Mouse (Mus musculus) heart, postnatal 10 days (tissue): ENCODE results near the gene Kcnk12. TPM values are rescaled to one million over a fixed set of nuclear protein-coding genes. Genes with fewer than 3 reads are reported as not detected.

Experiments used
- DNase-seq, 2 experiments: peaks; one replicate each; pipeline ENCODE4 v3.0.0; 2021
- intact Hi-C: fragments of 180-260 bp; cut with DNase I; formaldehyde crosslinking; loops from one replicate; pipeline ENCODE4 v1.15.1; 2025
- total RNA-seq, 2 experiments: library from RNA; stranded (reverse); gene quantifications; 2 replicates each; pipeline ENCODE4 v1.2.3; 2021

The Kcnk12 gene
- total RNA-seq: under 1 TPM in 1 of 2 experiments, not detected in 1; 0.12 TPM

- peak; percentile 9 to 20 for DNase-seq
- intact Hi-C loops: no loop called here
Measured at GRCm38 (mm10) chr17:87797688-87798291, at the start of gene Kcnk12. TSS of gene Kcnk12 (minus strand) at chr17:87797994.

DNA sequence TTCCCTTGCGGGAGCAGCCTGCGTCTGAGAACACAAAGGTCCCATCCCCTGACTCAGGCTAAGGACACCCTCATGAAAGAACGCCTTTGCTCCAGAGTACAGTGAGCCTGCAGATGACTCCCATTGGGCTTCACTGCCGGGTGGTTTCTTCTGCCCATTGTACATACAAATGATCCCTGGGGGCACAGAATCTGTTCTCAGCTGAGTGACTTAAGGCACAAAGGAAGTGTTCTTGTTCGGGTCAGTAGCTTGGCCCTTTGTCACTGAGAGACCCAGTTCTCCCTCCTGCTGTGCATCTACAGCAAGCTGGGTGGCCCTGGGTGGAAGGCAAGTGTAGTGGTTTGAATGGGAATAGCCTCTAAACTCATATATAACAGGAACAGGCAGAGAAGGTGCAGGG is 44.4 kb upstream of the Kcnk12 start:
- intact Hi-C loops: no loop called here
- DNase-seq: no peak

DNA sequence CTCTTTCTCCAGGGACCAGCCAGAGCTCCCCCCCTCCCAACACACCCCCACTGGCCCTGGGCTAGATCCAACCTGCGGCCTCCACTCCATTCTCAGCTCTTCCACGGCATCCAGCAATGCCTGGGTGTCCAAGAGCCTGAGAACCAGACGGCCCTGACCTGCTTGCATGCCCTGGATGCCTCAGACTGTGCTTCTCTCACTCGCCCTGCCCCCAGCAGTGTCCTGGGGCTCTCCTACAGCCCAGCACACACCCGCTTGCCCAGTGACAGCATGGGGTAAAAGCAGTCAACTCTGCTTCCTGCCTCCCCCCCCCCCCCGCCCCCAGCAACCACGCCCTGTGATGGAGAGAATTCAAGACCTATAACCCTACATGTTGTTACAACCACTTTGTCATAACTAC is 42.3 kb upstream of the Kcnk12 start:
- intact Hi-C loops: no loop called here

GRCm38 (mm10) chr17:87834850-87835249 is 37.1 kb upstream of the Kcnk12 start:
- intact Hi-C loops: no loop called here
- DNase-seq: no peak

More for the DNA sequence above, 42.3 kb upstream of the Kcnk12 start:
- DNase-seq: no peak

DNA sequence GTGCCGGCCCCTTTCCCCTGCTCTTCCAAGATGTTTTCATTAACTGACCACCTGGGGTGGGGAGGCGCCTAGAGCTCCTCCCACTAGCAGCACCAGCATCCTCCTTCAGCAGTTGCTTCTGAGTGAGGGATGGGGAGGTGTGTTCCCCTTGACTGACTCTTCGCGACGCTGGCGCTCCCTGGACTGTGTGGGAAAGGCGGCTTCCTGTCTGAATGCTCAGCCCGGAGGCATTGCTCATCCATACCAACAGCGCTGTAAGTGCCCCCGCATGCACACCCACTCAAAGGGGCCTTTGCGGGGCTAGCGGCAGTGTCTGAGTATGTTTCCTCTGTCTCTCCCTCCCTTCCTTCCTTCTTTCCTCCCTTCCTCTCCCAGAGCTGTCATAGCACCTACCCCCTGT is 29.1 kb upstream of the Kcnk12 start:
- intact Hi-C loops: no loop called here
- no peak for DNase-seq

DNA sequence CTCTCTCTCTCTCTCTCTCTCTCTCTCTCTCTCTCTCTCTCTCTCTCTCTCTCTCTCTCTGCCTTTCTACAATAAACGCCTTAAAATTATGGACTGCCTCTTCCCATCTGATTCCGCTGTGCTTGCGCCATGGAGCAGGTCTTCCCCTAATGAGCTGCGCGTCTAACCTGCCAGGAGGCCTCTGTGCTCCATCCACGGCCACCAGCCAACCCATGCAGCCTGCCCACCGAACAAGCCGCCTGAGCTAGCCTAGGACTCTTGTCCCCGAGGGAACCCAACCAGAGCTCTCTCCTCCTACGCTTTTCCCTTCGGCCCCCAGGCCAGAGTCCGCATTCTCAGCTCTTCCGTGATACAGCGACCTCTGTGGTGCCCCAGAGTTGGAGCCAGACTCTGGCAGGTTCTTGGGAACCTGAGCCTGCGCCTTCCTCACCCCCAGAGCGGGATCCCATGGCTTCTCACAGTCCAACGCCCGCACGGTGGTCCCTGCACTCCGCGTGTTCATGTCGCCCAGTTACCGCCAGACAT is 28.3 kb upstream of the Kcnk12 start:
- intact Hi-C loops: no loop called here
- DNase-seq: no peak

DNA sequence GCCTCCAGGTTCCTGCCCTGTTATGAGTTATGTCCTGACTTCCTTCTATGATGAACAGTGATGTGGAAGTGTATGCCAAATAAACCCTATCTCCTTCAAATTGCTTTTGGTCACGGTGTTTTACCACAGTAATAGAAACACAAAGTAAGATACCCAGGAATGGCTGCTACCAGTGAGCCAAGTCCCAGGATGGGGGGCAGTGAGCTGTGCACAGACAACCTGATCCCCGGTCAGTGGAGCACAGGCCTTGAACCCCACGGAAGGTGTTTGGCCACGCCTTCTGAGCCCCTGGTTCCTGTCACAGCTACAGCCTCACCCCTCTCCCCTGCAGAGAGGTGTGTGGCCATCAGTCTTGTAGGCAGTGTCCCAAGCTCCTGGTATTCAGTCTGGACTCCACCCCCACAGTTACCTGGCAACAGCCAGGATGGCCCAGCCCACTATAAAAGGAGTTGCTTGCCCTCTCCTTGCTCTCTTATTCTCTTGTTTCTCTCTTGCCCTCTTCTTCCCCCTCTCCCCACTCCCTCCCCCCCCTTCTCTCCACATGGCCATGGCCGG is 27.7 kb upstream of the Kcnk12 start:
- intact Hi-C loops: no loop called here
- no peak for DNase-seq

- no peak for DNase-seq
- intact Hi-C loops: no loop called here
Measured at GRCm38 (mm10) chr17:87823031-87823430, 25.2 kb upstream of the Kcnk12 start.

- DNase-seq: no peak
- intact Hi-C loops: no loop called here
Measured at GRCm38 (mm10) chr17:87809556-87809955, 11.8 kb upstream of the Kcnk12 start.

DNA sequence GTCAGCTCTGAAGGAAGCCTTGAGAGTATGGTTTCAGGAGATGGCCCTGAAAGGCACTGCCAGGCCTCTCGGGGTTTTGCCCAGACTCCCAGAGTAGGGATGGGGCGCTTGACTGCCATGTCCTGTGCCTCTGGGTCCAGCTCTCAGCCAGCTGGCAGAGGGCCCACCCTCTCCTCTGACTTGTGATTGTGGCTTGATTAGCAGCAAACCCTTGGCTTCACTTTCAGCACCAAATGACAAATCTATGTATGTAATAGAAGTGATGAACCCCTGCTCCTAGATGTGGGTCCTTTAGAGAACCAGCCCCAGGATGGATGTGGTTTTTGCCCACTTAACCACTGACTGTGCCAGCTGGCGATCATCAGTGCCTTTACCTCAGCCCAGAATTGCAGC is 2.1 kb upstream of the Kcnk12 start:
- intact Hi-C loops: no loop called here
- no peak for DNase-seq

DNA sequence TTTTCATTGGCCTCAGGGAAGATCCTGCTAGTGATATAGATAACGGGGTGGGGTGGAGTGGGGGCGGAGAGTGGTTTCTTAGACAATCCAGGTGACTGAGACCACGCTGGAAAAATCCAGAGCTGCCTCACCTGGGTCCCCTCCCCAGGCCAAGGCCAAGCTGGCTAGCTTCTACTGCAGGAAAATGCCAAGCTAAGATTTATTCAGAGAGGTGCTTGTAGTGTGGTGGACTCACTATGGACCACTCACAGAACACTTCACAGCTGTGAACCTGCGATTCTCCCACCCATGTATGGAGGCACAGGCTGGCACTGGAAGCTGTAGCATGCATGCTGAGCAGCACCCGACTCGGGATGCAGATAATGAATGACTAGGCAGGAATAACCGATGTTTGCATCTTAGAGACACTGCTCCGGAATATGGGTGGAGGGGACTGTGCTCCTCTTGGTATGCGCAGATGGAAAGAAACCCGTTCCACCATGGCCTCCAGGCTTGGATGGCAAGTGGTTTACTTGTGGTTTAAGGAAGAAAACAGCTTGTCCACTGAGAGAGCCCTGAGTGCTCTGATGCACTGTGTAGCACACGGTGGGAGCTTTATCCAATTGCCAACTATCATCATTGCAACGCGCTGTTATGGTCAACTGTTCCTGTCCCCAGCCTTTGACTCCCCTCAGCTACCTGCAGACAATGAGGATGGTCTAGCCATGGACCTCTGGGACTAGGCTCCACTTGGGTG is 1.6 kb upstream of the Kcnk12 start:
- DNase-seq: no peak
- intact Hi-C loops: no loop called here

GRCm38 (mm10) chr17:87798423-87798941 is 688 bp upstream of the Kcnk12 start:
- intact Hi-C loops: no loop called here
- peak; percentile 69 to 78 for DNase-seq

GRCm38 (mm10) chr17:87796881-87797416 is 845 bp downstream of the Kcnk12 start:
- intact Hi-C loops: no loop called here
- no peak for DNase-seq

- intact Hi-C loops: no loop called here
- DNase-seq: no peak
Measured at GRCm38 (mm10) chr17:87795927-87796714, 1.7 kb downstream of the Kcnk12 start.

DNA sequence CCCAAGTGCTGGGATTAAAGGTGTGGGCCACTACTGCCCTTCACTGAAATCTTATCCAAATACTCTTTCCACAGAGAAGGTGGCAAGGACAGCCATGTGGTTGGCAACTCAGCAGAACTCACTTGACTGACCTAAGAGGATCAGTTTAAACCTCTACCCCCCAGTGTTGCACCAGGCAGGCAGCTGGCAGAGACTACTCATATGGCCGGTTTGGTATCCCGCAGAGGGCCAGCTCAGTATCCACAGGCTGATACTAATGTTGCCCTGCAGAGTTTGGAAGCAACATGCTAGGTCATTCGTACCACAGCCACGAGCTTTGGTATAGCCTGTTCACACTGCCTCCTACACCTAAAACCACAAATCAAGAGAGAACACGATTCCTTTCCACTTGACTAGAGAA is 3.0 kb downstream of the Kcnk12 start:
- intact Hi-C loops: no loop called here
- DNase-seq: no peak

DNA sequence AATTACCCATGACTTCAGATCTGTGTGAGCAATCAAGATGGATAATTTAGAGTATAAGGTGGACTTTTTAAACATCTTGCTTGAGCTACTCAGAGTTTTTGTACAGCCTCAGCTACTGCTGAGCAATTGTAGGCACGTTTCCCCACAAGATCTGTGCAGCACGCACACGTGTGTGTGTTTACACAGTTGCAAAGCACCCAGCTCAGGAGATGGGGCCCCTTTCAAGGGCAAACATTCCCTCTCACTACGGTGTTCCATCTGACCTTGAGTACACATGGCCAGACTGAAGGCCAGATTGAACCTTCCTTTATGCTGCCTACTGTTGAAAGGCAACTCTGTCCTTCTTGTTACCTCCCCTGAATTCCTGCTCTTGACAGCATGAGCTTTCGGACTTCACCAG is 4.5 kb downstream of the Kcnk12 start:
- no peak for DNase-seq
- intact Hi-C loops: no loop called here

- DNase-seq: no peak
- intact Hi-C loops: no loop called here
Measured at GRCm38 (mm10) chr17:87792623-87793315, 5.0 kb downstream of the Kcnk12 start.

DNA sequence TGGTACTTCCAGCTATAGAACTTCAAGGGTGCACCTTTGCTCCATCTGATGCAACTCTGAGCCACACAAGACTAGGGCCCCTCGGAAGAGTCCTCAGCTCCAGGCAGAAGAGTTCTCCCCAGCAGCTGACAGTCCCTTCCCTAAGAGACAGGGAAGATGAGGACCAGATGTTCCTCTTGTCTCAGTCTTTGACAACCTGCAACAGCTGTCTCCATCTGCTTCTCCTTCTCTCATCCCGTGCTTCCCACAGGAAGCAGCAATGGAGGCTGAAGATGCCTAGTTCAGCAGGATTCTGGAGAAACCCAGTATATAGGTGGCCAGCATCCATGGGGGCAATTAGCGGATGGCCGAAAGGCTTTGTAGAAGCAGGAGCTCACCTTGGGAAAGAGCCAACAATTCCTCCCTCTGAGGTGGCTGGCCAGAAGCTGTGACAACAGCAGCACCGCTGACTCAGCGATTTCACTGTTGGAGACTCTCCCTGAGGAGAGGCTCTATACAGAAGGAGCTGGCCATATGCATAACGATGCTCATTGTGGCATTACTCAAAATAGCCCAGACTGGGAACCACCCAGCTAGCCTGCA is 6.2 kb downstream of the Kcnk12 start:
- intact Hi-C loops: no loop called here
- peak; percentile 17 to 23 for DNase-seq

GRCm38 (mm10) chr17:87790661-87791060 is 7.1 kb downstream of the Kcnk12 start:
- intact Hi-C loops: no loop called here
- DNase-seq: no peak

GRCm38 (mm10) chr17:87788216-87788615 is 9.6 kb downstream of the Kcnk12 start:
- intact Hi-C loops: no loop called here
- DNase-seq: no peak
